Mouse (Mus musculus) midbrain, embryonic 11.5 days (tissue): Measurements from ENCODE around the gene Pip5k1b. TPM values are rescaled to one million over a fixed set of nuclear protein-coding genes. Genes with fewer than 3 reads are reported as not detected.

Source experiments
- ATAC-seq: fragments of 200-750 bp; cut with Nextera tagmentation; 2 replicates; pipeline ENCODE4 v1.8.0; 2017; ENCODE audit warnings: moderate TSS enrichment, moderate library complexity; ENCODE audit not compliant: low FRiP score
- DNase-seq: peaks from one replicate; pipeline ENCODE4 v3.0.0; 2015; ENCODE audit warnings: low spot score; ENCODE audit errors: missing footprints
- H3K27ac ChIP-seq: fragments of 300-500 bp; sonication (generic); 2 replicates; pipeline ENCODE4 v1.5.1; 2014; ENCODE audit warnings: low read depth, low read length
- H3K27me3 ChIP-seq: fragments of 300-500 bp; sonication (generic); 2 replicates; pipeline ENCODE4 v1.6.1; 2014; ENCODE audit warnings: mild to moderate bottlenecking, low read length, moderate library complexity, mixed read lengths; ENCODE audit not compliant: control insufficient read depth, insufficient read depth
- H3K36me3 ChIP-seq: fragments of 300-500 bp; sonication (generic); 2 replicates; pipeline ENCODE4 v1.6.1; 2014; ENCODE audit warnings: mild to moderate bottlenecking, low read length, moderate library complexity, mixed read lengths; ENCODE audit not compliant: control insufficient read depth, insufficient read depth
- H3K4me1 ChIP-seq: fragments of 300-500 bp; sonication (generic); 2 replicates; pipeline ENCODE4 v1.6.1; 2014; ENCODE audit warnings: low read length; ENCODE audit not compliant: control insufficient read depth, insufficient read depth
- H3K4me2 ChIP-seq: fragments of 300-500 bp; sonication (generic); 2 replicates; pipeline ENCODE4 v1.6.1; 2014; ENCODE audit warnings: mild to moderate bottlenecking, moderate library complexity
- H3K4me3 ChIP-seq: fragments of 300-500 bp; sonication (generic); 2 replicates; pipeline ENCODE4 v1.5.1; 2014; ENCODE audit warnings: low read depth, low read length
- H3K9ac ChIP-seq: fragments of 300-500 bp; sonication (generic); 2 replicates; pipeline ENCODE4 v1.6.1; 2014; ENCODE audit warnings: low read length
- H3K9me3 ChIP-seq: fragments of 300-500 bp; sonication (generic); 2 replicates; pipeline ENCODE4 v1.6.1; 2016; ENCODE audit warnings: low read length; ENCODE audit not compliant: control insufficient read depth
- WGBS: fragments of 180-500 bp; shearing (Covaris S2); extraction: QIAGEN DNeasy Blood & Tissue Kit; methylation state at CpG from one replicate; pipeline ENCODE4 v1.1.7; 2014; 5-methylcytosine and 5-hydroxymethylcytosine counted together
- polyA plus RNA-seq: library from polyadenylated mRNA; unstranded; fragments of >200 nt; fragmentation: Nextera tagmentation; extraction: Ambion mirVana; gene quantifications from 2 replicates; pipeline ENCODE4 v1.2.1, GENCODE M21; 2014

Pip5k1b gene
- polyA plus RNA-seq, 1 experiment from 2014 or later, result 2.3 TPM

- Histone ChIP-seq H3K4me3 (no peak overlapping the region), H3K4me2 (no peak overlapping the region), H3K9ac (no peak overlapping the region), H3K4me1 (no peaks in the 10 kb centered on the region), H3K9me3 (no peaks in the 10 kb centered on the region), H3K27ac (no peak overlapping the region), H3K27me3 (no peaks in the 10 kb centered on the region), H3K36me3 (no peaks in the 10 kb centered on the region)
- DNase-seq (no peak), ATAC-seq (no peak)
- WGBS, result 91% methylated on average over 2 of the region's 2 CpGs
These were observed 224.4 kb downstream of the Pip5k1b start for GRCm38 (mm10) chr19:24331274-24331673.

GRCm38 (mm10) chr19:24330366-24330765 lies 225.3 kb downstream of the Pip5k1b start:
- ATAC-seq (no peak), DNase-seq (no peak)
- 74% methylated on average over 2 of the region's 2 CpGs for WGBS
- H3K27me3 ChIP-seq, result no peaks in the 10 kb centered on the region
- no peak overlapping the region for H3K27ac ChIP-seq
- H3K4me3 ChIP-seq, result no peak overlapping the region
- no peaks in the 10 kb centered on the region for H3K9me3 ChIP-seq
- H3K4me1 ChIP-seq, result no peaks in the 10 kb centered on the region
- no peaks in the 10 kb centered on the region for H3K36me3 ChIP-seq
- H3K9ac ChIP-seq, result no peak overlapping the region
- no peak overlapping the region for H3K4me2 ChIP-seq

- Histone ChIP-seq H3K4me2 (no peak overlapping the region), H3K27me3 (no peaks in the 10 kb centered on the region), H3K27ac (no peak overlapping the region), H3K4me3 (no peak overlapping the region), H3K9ac (no peak overlapping the region), H3K36me3 (no peaks in the 10 kb centered on the region), H3K9me3 (no peaks in the 10 kb centered on the region), H3K4me1 (peaks cover 13% of the 10 kb centered on the region)
- 78% methylated on average over 2 of the region's 2 CpGs for WGBS
- DNase-seq (no peak), ATAC-seq (no peak)
These were observed 227.8 kb downstream of the Pip5k1b start for GRCm38 (mm10) chr19:24327921-24328320.

GRCm38 (mm10) chr19:24326969-24327368 lies 228.7 kb downstream of the Pip5k1b start:
- Histone ChIP-seq H3K9me3 (no peaks in the 10 kb centered on the region), H3K9ac (no peak overlapping the region), H3K4me1 (peaks cover 13% of the 10 kb centered on the region), H3K4me3 (no peak overlapping the region), H3K27ac (no peak overlapping the region), H3K4me2 (no peak overlapping the region), H3K27me3 (no peaks in the 10 kb centered on the region), H3K36me3 (no peaks in the 10 kb centered on the region)
- WGBS, result 61% methylated on average over 1 of the region's 1 CpGs
- DNase-seq (no peak), ATAC-seq (no peak)

GRCm38 (mm10) chr19:24325692-24326091 lies 230.0 kb downstream of the Pip5k1b start:
- Histone ChIP-seq H3K4me2 (no peak overlapping the region), H3K27ac (no peak overlapping the region), H3K9me3 (no peaks in the 10 kb centered on the region), H3K27me3 (no peaks in the 10 kb centered on the region), H3K36me3 (no peaks in the 10 kb centered on the region), H3K9ac (no peak overlapping the region), H3K4me1 (peaks cover 13% of the 10 kb centered on the region), H3K4me3 (no peak overlapping the region)
- 81% methylated on average over 6 of the region's 6 CpGs for WGBS
- DNase-seq (no peak), ATAC-seq (no peak)

- Histone ChIP-seq H3K4me1 (peaks cover 13% of the 10 kb centered on the region), H3K27ac (no peak overlapping the region), H3K27me3 (no peaks in the 10 kb centered on the region), H3K4me2 (no peak overlapping the region), H3K9ac (no peak overlapping the region), H3K36me3 (no peaks in the 10 kb centered on the region), H3K4me3 (no peak overlapping the region), H3K9me3 (no peaks in the 10 kb centered on the region)
- WGBS, result 40% methylated on average over 10 of the region's 10 CpGs
- peak; percentile 33; the same call in 1 of the 2 replicates for ATAC-seq
- DNase-seq, result no peak
These were observed 231.6 kb downstream of the Pip5k1b start for GRCm38 (mm10) chr19:24323841-24324613.

- WGBS, result 92% methylated on average over 8 of the region's 8 CpGs
- H3K36me3 ChIP-seq, result no peaks in the 10 kb centered on the region
- no peak overlapping the region for H3K4me3 ChIP-seq
- H3K27me3 ChIP-seq, result no peaks in the 10 kb centered on the region
- H3K9ac ChIP-seq, result no peak overlapping the region
- DNase-seq (no peak), ATAC-seq (no peak)
- H3K9me3 ChIP-seq, result no peaks in the 10 kb centered on the region
- no peak overlapping the region for H3K4me2 ChIP-seq
- no peak overlapping the region for H3K27ac ChIP-seq
- H3K4me1 ChIP-seq, result peaks cover 13% of the 10 kb centered on the region
These were observed 233.8 kb downstream of the Pip5k1b start for GRCm38 (mm10) chr19:24321900-24322311.

- Histone ChIP-seq H3K4me1 (peaks cover 13% of the 10 kb centered on the region), H3K36me3 (no peaks in the 10 kb centered on the region), H3K27me3 (no peaks in the 10 kb centered on the region), H3K4me3 (no peak overlapping the region), H3K9ac (no peak overlapping the region), H3K27ac (no peak overlapping the region), H3K4me2 (no peak overlapping the region), H3K9me3 (no peaks in the 10 kb centered on the region)
- 92% methylated on average over 6 of the region's 6 CpGs for WGBS
- DNase-seq, result no peak
- ATAC-seq, result no peak
These were observed 234.3 kb downstream of the Pip5k1b start for GRCm38 (mm10) chr19:24321211-24321899.

GRCm38 (mm10) chr19:24318172-24318571 lies 237.5 kb downstream of the Pip5k1b start:
- Histone ChIP-seq H3K27me3 (no peaks in the 10 kb centered on the region), H3K4me3 (no peak overlapping the region), H3K4me1 (peaks cover 5% of the 10 kb centered on the region), H3K4me2 (no peak overlapping the region), H3K36me3 (no peaks in the 10 kb centered on the region), H3K27ac (no peak overlapping the region), H3K9me3 (no peaks in the 10 kb centered on the region), H3K9ac (no peak overlapping the region)
- 89% methylated on average over 10 of the region's 10 CpGs for WGBS
- DNase-seq (no peak), ATAC-seq (no peak)
